Mouse (Mus musculus): ENCODE data around the gene Snd1.

The Snd1 gene

DNA sequence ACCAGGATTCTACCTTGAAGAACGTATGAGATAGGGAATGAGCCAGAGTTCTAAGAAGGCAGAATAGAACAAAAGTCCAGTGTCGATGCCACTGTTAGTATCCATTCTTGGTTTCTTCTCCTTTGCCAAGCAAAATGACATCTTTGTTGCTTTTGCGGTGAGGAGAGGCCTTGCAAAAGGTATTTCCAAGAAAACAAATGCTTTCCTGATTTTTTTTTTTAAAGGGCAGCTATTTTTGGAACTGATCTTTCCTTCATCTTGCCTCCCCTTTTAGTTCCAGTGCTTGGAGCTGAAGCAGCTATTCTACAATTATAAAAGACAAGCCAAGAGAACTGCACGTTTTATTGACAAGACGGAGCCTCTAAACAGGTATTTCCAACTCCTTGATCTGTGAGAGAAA is at the start of gene Snd1:
Gene Snd1, plus strand, starts transcription at position 301 of the 400 bp plus-strand sequence.
- no peak for DNase-seq

DNA sequence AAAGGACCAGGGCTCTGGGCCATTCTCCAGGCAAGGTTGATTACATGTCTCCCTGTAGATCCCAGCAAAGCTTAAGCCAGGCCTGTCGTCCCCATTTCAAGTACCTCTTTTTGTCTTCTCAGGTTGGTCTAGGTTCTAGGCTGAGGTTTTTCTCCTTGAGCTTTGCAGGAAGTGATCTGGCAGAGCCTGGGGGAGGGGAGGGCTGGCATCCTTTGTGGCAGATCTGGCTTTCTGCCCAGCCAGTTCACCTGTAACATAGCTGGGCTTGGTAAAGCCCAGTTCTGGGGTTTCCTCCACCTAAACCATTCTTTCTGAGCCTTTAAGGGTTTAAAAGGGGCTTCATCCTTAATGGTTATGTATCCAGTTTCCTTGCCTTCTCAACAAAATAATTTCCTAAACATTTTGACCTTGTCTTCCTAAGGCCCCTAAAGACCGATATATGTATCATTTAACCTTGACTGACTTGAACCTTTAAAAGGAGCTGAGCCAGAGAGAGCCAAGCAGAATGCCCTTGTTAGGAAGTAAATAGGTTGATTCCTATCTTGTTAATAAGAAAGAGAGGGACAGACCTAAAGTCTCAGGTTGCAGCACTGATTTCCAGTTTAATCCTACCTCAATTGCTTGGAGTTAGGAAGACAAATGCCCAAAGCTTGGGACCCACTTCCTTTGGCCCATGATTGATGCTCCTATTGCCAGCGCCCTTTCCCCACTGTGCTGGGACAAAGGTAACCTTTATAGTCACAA is 47.7 kb upstream of the Snd1 start, which contains the start of gene Fscn3:
Gene Fscn3, plus strand, starts transcription at position 694 of the 744 bp plus-strand sequence.
- DNase-seq: peak; percentile 40 to 60

DNA sequence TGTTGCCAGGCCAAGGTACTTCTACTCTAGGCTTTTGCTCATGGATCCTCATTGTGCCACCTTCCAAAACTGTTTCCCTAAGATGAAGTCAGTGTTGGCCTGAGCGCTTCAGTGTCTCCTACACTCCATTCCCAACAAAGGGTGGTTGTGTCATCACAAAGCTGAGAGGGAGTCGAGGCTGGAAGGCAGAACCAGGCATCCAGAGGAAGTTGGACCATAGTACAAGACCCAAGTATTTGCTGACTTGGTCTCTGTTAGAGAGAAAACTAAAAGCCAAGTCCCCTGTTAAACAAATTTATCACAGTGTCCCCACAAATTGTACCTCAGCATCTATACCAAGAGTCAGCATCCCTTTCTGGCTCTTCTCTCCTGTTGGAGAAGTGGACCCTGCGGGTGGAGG is 46.6 kb upstream of the Snd1 start, which contains the start of gene Gcc1:
Gene Gcc1, minus strand, starts transcription at position 101 of the 400 bp plus-strand sequence.
- no peak for DNase-seq

DNA sequence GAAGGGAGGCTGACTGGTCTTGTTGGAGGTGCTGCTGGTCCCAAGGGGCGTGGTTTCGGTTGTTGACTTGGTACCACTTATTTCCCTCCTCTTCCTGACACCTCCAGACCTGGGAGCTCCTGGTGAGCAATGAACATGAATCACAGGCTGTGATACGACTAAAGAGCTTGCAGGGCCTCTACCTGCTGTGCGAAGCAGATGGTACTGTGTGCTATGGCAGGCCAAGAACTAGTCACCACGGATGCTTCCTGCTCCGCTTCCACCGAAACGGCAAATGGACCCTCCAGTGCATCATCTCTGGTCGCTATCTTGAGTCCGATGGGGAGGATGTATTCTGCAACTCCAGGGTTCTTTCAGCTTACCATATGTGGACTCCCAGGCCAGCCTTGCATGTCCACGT is 45.1 kb upstream of the Snd1 start:
- no peak for DNase-seq

DNA sequence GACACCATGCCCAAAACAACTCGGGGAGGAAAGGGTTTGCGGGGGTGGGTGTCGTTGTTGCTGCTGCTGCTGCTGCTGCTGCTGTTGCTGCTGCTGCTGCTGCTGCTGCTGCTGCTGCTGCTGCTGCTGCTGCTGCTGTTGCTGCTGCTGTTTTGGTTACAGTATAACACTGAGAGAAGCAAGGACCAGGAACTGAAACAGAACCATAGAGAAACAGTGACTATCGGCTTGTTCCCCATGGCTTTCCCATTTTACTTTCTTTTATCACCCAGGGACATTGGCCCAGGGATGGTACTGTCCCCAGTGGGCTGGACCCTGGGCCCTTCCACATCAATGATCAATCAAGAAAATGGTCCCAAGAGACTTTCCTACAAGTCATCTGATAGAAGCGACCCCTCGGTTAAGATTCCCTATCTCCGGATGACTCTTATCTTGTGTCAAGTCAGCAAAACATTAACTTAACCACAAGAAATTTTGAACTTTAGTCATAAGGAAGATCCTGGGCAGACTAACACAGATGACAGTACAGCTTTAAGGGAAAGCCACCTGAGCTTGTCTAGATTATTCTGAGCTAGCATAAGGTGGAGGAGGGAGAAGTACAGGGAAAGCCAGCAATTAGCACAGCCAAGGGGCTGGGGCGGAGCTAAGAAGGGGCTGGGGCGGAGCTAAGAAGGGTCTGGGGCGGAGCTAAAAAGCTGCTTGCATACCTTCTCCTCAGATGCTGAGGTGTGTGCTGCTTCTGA is 44.0 kb upstream of the Snd1 start:
- no peak for DNase-seq

DNA sequence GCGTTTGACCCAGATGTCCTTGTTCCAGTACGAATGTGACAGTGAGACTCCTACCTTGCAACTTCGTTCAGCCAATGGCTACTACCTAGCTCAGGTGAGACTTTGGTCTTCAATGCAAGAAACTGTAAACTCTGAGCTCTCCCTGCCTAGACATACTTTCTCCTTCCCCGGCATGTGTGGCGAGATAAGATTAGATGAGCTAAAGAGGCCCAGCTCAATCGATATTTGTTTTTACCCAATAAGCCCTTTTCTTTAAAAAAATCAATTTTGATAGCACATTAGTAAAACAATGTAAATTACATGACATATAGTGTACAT is 43.4 kb upstream of the Snd1 start:
- DNase-seq: no peak

DNA sequence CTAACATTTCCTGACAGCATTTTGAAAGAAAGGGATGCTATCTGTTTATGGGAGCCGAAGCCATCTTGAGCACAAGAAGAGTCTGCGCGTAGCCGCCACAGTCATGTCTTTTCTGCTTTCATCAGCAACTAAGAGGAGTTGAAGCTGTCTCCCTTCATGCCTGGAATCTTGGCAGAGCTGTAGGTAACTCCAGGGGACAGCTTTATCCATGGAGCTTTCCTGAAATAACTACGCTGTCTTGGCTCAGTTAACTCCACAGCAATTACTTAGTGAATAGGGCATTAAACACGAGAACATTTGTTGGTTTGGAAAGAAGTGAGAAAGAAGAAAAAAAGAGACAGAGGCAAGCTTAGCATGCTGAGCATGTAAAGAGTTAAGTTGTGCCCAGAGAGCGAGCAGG is 27.0 kb upstream of the Snd1 start:
- DNase-seq: no peak

DNA sequence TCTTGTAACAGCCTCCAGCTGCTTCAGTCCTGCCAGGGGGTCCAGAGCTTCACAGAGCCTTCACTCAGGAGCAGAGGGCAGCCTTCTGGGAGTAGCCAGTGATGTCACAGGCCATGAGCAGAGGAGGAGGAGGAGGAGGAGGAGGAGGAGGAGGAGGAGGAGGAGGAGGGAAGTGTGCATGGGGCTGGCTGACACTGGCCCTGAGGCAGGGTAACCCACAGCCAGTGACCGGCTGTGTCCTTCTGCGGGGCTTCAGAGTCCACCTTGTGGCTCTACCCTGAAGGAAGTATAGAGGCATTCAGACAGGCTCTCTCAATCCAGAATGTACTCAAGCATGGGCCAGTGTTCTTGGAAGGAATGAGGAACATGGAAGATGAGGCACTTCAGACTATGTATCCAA is 25.7 kb upstream of the Snd1 start, which contains the start of gene Pax4:
Gene Pax4, minus strand, starts transcription at position 101 of the 400 bp plus-strand sequence.
- no peak for DNase-seq

DNA sequence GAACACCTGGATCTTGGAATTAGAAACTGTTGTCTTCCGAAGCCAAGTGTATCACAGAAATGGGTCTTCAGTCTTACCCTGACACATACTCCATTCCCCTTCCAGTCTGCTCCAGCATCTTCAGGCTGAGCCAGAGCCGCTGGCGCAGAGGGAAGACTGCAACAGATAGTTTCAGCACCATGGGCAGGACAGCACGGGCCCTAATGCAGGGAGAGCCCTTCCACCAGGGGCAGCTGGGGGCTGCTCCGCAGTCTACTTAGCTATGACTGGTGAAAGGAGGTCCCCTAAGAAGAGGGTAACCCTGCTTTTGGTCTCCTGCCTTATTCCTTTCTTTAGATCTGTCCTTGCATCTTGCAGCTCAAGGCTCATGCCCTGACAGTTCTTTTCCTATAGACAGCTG is 24.5 kb upstream of the Snd1 start:
- no peak for DNase-seq

DNA sequence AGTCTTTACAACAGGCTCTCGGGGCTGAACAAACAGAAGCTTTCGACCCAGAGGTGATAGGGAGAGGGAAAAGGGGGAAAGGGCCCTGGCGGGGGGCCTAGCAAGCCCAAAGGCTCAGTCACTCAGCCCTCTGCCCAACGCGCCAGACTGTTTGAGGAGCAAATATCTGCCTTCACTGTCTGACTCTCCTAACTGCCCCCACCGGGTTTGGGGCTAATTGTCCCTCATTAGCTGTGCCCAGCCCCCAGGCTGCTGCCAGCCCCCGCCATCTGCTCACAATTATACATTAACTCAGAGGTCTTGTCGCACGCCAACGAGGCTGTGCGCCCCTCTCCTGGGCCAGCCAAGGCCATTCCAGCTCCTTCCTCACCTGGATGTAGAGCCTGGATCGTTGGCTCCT is 24.0 kb upstream of the Snd1 start:
- DNase-seq: no peak

DNA sequence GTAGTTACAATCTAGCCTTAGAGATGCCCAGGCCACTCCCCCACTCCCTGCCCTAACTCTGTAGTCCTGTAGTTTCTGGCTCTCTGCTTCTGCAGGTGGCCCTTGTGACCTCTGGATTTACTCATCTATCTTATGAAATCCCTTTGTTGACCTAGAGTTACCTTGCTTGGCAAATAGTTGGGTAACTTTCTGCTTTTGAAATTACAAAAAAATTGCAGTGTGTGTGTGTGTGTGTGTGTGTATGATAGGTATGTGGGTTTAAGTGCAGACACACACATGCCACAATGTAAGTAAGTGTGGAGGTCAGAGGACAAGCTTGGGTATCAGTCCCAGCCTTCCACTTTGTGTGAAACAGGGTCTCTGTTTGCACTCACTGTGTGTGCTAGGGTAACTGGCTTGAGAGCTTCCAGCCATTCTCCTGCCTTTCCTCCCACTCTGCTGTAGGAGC is 15.7 kb upstream of the Snd1 start:
- no peak for DNase-seq

DNA sequence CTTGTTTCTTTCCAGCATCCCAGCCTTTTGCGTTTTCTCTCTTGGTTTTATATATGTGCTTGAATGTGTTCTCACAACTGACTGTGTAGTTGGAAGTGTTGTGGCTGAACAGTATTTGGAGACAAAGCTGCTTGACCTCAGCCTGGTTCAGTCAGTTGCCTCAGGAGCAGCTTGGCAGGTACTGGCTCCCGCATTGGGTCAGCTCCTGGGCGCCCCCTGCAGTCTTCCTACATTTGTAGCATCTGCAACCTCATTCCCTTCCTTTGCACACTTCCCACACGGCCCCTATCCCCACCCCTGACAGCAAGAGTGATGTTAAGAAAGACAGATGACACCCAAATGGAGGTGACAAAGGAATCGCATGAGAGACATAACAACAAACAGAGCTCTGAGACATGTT is 14.4 kb upstream of the Snd1 start:
- peak; percentile 24 for DNase-seq

DNA sequence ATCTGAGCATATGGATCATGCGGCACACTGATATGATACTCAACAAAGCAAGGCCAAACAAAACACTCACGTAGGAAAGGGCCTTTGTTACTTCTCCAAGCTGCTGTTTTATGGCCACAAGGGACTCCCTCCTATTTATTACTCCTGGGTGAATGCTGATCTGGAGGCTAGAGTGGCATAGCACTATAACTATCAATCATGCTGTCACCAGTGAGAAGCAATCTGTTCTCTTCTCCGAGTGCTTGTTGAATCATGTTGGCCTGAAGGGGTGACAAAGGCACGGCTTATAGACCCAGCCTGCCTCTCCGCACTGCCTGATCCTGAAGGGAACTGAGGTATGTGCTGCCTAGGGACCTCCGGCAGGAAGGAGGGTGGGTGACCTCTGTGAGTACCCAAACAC is 10.3 kb upstream of the Snd1 start:
- DNase-seq: no peak

DNA sequence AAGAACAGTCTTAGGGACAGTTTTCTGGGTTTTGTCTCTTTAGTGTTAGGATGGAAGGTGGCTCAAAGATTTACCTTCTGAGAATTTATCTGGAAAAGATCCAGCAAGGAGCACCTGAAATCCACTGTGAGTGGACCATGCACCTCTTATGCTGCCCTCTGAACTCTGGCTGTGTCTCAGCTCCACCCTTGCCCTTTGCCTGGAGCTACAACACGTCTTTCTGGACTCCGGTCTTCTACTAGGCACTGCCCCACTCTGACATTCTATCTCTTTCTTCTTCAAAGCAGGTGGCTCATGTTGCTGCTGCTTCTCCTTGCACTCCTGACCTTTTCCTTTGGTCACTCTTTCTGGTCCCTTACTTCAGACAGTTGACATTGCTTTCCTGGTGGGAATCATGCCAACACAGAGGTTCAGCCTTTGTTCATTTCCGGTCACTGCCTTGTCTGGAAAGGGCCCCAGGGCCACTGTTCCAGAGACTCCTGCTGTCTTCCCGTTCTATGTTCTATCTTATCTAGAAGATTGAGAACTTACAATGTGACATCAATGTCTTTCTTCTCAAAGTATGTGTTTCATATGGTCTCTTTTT is 4.8 kb upstream of the Snd1 start:
- no peak for DNase-seq

DNA sequence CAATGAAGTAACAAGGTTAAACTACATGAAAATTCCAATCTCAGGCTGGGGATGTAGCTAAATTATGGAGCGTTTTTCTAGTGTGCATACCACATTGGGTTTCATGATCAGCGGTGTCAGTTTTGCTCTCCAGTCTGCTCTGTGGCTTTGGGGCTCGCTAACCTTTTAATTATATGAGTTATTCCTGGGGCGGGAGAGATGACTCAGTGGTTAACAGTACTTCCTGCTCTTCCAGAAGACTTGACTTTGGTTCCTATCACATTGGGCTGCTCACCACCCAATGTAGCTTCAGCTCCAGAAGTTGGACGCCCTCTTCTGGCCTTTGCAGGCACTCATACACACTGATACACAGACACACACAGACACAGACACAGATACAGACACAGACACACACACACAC is 4.3 kb upstream of the Snd1 start:
- DNase-seq: no peak

DNA sequence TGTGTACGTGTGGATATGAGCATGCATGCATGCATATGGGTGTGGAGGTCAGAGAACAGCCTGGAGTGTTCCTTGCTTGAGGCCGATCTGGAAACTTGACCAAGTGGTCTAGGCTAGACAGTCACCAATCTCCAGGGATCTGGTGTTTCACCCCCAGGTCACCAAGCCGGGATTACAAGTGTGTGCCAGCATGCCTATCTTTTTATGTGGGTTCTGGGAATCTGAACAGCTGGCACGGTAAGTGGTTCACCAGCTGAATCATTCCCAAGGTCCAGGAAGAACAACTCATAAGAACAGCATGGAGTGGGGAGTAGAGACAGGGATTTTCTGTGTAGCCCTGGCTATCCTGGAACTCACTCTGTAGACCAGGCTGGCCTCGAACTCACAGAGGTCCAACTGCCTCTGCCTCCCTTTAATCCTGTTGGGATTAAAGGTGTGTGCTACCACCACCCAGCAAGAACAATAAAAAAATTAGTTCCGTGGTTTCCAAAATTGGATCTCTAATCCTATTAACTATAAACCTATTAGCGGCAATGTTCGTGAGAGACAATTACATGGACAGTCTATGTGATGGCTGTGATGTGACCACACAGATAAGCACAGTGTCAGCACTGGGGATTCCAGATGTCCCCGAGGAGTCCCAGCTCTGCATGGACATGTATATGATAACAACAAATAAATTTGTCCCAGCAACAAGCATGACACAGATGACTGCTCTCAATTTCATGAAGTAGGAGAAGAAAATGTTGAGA is 3.5 kb upstream of the Snd1 start:
- DNase-seq: no peak

DNA sequence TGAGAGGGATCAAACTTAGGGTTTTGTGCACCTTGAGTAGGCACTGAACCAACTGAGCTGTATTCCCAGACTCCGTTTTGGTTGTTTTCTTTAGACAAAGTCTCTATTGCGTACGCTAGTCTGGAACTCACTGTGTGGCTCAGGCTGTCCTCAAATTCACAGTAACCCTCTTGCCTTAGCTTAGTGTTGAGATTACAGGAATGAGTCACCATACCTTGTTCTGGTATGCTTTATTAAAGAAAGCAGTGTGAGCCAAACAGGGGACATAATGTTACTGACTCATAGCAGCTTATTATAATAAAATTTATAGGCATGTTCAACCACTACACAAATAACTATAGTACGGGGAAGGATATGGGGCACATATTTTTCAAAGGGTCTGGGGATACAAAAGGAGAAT is 728 bp upstream of the Snd1 start:
- DNase-seq: no peak

DNA sequence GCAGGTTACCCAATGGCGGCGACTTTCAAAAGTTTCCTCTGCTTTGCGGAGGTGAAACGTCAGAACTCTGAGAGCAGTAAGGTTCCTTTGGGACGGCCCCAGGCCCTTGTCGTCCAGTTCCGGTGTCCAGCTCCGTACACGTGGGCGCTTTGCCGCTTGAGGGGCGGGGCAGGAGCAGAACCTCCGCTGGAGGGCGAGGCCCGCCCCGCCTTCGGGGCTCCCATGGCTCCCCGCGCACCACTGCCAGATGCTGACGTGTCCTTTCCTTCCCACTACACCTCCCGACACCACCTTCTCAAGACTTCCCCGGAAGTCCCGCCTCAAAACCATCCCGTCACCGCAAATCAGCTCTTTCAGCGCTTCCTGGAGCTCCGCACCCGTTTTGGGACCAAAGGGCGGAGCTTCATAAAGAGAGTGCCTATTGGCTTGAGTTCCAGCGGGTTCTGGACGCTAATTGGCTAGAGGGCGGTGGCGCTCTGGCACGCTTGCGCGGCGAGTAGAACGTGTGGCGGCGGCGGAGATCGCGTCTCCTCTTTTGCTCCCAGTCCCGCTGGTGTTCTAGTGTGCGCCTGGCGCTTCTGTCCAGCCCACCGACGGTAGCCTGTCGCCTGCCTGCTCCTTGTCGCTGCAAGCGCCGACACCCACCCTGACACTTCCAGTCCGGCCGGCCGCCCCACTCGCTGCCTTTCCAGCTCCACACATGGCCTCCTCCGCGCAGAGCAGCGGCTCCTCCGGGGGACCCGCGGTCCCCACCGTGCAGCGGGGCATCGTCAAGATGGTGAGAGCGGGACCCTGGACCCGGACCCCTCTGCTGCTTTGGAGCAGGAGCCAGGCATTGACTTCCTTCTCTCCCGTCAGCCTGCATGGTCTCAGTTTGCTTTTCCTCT is 5.2 kb downstream of the Snd1 start:
- DNase-seq: peak; percentile 97 to 99

DNA sequence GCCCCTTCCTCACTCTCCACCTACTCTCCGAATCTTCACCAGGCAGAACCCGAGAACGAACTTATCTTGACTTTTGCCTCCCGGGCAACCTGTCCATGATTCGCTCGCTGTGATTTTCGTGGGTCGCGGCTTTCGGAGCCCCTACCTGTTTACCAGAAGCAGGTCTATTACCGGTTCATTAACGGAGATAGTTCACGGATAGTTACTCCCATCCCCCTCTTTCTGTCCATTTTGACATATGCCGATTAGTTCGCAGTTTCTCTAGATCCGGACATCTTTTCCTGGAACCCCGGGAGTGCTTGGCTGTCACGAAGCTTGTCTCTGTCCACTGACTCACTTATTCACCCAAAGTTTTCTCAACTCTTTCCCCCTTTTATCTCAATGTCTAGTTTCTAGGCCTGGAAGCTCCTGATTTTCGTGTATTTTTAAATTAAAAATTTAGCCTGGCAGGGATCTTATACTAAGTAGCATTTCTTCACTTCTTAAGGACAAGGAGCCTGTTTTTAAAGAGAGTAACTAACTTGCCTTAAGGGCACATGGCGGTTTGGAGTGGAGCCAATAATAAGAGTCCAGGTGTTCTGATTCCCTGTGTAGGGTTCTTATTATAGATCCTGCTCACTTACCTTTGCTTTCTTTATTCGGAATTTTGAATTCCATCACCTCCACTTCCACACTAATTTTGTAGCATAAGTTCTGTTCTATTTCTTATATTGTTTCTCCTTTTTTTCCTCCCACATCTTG is 6.0 kb downstream of the Snd1 start:
- no peak for DNase-seq

DNA sequence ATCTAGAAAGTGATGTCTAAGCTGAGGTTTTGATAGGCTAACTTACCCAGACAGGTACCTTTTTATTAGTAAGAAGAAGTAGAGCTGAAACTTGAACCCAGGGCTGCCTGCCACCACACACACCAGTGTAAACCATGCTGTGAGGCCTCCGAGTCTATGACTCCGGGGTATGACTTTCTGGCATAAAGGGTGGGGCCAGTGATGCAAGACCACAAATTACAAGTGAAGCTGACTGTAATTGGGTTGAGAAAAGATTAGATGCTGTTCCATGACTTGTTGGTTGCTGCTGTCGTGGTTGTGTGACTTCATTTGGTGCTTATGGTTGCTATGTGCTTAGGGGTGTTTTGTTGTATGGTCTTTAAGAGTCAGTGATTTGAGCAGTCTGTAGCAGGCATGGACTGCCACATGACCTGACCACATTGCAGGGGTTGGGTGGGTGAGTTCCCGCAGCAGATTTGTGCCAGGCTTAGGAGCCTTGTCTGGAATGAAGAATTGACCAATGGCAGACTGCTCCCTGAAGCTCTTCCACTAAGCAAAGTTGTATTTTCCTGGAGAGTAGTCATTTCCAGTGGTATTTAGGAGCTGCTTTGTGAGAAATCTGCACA is 7.9 kb downstream of the Snd1 start:
- no peak for DNase-seq

DNA sequence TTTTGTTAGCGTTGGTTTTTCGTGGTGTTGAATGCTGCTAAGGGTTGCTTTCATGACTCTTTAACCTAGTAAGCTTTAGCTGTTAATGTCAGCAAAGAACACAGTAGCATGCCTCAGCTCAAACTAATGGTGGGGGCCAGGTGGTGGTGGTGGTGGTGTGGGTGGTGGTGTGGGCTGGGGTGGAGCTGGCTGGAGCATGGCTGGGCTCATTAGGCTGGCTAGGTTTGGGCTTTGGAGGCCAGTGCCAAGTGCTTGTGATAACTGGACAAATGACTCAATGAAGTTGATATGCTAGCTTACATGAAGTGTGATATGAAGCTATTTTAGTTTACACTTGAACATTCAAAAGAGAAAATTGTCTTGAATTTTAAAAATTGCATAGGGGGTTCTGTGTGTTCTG is 11.1 kb downstream of the Snd1 start:
- no peak for DNase-seq

Measured in thymus, adult 18-20 months (tissue).